Mouse (Mus musculus) MEL-GATA-1-ER (cell line): ENCODE data around the gene Map1b.

ENCODE experiments used
- DNase-seq: peaks from one replicate; pipeline ENCODE4 v3.0.0-alpha.2; 2012; ENCODE audit warnings: low read depth; ENCODE audit errors: extremely low read depth

Map1b gene

GRCm38 (mm10) chr13:99528456-99528855 lies 12.1 kb upstream of the Map1b start:
- DNase-seq = no peak

DNA sequence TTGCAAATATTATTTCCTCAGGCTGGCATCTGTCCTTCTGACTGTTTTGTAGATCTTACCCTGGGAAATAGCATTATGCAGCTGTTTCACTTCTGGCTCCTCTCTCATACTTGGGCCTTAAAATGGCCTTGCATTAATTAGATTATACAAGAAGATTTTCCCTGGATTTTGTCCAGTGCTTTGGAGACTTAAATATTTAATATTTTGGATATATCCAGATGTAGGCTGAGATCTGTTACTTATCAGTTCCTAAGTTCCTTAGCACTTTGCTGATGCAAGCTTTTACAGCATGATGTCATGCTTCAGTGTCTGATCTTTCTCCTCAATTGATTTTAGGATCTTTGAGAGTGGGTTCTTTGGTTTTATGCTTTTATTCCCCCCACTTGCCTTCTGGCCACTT lies 11.6 kb upstream of the Map1b start:
- DNase-seq = no peak

- no peak for DNase-seq
Observed at GRCm38 (mm10) chr13:99525491-99525890, 9.2 kb upstream of the Map1b start.

DNA sequence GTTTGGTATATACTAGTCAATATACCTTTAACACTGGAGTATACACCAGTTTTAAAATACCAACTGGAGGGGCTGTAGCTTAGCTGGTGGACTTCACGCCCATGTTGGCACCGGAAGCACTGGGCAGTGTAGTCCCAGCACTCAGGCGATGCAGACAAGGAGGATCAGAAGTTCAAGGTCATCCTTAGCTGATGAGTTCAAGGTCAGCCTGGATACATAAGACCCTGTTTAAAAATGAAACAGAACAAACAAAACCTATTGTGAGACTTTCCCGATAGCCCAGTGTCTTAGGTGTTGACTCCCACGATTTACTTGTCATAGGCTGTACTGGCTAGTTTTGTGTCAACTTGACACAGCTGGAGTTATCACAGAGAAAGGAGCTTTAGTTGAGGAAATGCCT lies 1.5 kb upstream of the Map1b start:
- no peak for DNase-seq

DNA sequence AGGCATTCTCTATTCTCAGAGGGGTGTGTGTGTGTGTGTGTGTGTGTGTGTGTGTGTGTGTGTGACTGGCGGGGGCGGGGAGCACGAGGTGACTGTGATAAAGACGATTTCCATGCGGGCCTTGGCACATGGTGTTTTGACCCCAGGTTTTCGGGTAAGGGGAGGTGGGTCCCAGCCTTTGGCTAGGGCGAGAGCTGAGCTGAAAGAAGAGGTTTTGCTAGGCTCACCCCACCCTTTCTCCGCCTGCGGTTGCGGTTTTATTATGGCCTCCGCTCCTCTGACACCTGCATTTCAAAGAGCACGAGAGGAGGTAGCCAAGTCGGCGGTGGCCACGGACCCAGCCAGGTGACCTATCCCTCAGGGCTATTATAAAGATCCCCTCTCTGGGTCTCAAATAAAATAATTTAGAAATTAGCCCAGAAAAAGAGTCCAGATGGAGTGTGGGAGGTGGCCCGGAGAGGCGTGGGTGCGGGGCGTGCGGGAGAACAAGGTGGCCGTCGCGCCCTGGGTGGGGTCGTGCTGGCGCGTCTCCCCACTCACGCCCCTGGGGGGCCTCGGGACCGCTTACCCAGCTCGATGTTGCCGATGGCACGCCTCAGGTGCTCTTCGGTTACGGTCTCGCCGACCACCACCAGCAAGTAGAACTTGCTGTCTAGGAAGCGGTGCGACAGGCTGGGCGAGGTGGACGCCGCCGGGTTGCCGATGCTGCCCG lies 448 bp downstream of the Map1b start:
- DNase-seq = no peak

DNA sequence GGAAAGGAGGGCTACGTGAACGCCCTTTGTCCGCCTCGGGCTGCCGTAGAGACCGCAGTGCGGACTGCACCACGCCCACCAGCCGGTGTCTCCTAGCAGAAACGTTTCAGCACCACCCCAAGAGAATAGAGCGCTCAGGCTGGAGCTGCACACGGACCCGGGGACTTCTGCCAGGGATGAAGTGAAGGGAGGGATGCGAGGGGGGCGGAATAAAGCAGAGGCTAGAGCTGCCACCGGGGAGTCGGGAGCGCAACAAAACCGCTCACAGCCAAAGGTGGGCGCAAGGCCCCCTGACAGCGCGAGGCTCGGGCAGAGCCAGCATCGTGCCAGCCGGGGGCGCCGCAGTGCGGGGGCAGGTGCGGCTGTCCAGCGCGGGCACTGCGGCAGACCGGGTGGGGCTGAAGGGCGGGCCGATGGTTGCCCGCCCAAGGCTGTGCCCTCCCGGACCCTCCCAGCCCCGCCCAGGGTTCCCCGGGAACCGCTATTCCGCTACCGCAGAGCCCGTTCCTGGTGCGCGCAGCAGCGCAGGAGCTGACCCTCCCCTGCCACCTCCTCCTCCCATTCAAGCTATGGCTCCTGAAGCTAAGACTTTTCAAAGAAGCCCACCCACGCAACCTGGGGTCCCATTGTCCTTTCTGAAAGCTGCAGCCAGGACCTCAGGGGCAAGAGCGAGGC lies 1.3 kb downstream of the Map1b start:
- no peak for DNase-seq

- no peak for DNase-seq
Observed at GRCm38 (mm10) chr13:99513990-99514389, 2.4 kb downstream of the Map1b start.

GRCm38 (mm10) chr13:99513138-99513537 lies 3.2 kb downstream of the Map1b start:
- DNase-seq = no peak

- DNase-seq = no peak
Observed at GRCm38 (mm10) chr13:99509896-99510295, 6.4 kb downstream of the Map1b start.

DNA sequence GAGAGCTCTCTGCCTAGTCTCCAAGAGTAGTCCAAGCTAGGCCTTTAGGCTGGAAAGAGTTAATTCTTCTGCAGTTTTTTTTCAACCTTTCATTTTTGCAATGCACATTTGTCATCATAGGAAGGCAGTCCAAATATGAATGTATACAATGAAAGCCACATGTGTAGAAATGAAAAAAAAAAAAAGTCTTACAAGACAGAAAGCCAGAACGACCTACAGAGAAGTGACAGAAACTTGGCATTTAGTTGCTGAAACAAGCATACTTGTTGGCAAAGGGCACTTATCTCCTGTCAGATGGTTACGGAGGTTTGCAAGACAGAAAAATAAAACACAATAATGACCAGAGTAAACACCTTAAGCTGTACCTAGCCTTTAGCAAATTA lies 9.8 kb downstream of the Map1b start:
- DNase-seq = no peak

- no peak for DNase-seq
Observed at GRCm38 (mm10) chr13:99505826-99506579, 10.3 kb downstream of the Map1b start.

DNA sequence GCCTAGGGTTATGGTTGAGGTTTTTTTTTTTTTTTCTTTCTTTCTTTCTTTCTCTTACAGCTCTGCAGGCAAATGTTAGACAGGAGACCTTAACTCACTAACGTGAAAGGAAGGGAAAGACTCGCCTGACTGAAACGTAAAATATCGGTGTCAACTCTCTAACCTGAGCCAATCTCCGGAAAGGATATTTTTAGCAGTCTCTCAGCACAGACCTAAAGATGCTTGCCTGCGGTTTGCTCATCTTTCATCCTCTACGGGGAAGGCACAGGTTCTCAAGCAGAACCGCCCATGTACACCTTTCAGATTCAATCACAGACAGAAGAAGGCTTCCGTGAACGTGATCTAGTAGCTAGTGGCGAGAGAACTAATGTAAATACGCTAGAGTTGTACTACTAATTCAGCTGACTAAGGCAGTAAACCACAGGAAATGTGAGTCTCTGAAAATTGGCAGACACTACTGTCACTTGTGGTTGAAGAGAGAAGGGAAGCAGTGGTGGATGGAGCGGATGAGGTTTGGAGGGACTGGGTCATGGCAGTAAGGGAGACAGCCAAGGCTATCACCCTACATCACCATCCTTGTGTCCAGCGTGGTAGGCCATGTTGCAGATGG lies 12.9 kb downstream of the Map1b start:
- no peak for DNase-seq

DNA sequence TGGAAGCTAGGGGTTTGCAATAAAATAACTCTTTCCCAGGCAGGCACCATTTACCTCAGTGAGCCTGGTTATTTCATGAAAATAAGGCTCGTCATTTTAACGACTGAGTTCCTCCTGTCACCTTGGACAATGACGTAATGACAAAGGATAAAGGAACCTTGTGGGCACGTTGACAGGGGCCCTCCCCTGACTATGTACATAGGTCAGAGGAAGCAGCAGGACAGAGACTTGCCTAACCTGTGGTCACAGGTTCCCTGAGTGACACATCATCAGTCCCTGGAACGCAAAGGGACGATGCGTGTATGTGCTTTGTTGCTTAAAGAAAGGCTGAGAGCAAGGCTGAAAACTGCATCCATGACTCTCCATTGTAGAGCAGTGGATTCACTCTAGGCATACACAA lies 13.4 kb downstream of the Map1b start:
- DNase-seq = no peak

GRCm38 (mm10) chr13:99502126-99502744 lies 14.1 kb downstream of the Map1b start:
- DNase-seq = no peak

DNA sequence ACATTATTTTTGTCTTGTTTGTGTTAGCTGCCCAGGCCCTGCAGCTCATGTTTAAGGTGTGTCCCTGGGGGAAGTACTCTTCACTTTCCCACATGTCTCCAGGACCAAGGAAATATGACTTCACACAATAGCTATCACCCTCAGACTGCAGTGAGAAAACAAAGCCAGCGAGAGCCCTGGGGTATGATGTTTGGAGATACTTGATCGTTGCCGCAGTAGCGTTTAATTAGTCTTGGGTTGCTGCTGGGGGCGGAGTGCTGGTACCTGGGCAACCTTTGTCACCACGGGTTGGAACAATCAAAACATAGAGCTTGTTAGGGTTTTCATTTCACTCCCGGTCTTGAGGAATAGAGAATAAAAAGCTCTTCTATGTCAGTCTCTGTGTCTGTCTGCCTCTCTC lies 14.9 kb downstream of the Map1b start:
- DNase-seq = no peak

- DNase-seq = no peak
Observed at GRCm38 (mm10) chr13:99500609-99501008, 15.7 kb downstream of the Map1b start.

DNA sequence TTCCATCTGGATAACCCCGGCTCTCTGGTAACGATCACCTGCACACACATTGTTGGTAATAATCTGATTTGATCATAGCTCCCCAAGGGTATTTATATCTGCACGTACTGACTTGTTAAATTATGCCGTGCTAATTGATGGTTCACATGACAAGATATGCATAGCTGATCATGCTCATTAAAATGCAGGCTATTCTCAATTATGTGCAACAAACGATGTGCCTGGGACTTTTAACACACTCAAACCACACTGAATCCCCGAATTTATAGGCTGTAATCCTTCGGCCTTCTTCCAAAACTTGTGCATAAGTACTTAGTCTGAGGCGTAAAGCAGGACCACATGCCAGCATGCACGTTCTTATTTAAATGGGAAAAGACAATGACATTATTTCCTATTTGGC lies 16.6 kb downstream of the Map1b start:
- no peak for DNase-seq

DNA sequence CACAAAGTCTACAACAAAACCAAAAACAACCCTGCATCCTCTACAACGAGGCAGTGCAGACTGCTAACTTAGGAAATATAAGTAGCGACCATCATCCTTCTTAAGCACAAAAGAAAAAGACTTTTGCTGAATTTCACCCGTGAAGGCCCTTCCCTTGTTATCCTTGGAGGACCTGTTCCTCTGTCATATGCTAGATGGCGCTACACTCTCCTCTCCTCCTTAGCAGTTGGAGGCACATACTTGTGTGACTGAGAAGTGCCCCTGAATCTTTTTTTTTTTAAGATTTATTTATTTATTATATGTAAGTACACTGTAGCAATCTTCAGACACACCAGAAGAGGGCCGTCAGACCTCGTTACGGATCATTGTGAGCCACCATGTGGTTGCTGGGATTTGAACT lies 20.2 kb downstream of the Map1b start:
- DNase-seq = no peak

GRCm38 (mm10) chr13:99494416-99494815 lies 21.9 kb downstream of the Map1b start:
- no peak for DNase-seq

DNA sequence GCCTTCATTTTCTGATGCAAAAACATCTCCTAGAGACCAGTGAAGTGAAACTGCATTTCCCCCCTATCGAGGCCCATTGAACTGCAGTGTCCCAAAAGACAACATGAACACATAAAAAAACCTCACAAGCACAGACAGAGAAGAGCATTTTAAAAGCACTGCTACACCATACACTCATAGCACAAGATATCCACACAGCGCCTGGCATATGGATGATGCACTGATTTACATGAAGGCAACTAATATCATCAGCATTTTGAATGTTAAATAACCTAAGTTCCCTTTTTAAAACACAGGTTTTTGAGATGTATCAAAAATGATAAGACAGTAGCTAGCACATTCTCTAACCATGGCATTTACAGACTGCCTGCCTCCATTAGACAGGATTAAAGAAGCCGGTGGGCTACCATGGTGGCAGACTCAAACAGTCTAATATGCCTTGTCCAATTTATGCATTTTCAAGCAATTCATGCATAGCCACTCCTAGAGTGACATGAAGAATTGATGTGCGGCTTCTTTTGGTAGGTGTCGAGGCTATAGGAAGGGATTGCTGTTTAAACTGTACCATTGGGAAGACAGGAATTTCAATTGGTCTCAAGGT lies 22.9 kb downstream of the Map1b start:
- DNase-seq = no peak

DNA sequence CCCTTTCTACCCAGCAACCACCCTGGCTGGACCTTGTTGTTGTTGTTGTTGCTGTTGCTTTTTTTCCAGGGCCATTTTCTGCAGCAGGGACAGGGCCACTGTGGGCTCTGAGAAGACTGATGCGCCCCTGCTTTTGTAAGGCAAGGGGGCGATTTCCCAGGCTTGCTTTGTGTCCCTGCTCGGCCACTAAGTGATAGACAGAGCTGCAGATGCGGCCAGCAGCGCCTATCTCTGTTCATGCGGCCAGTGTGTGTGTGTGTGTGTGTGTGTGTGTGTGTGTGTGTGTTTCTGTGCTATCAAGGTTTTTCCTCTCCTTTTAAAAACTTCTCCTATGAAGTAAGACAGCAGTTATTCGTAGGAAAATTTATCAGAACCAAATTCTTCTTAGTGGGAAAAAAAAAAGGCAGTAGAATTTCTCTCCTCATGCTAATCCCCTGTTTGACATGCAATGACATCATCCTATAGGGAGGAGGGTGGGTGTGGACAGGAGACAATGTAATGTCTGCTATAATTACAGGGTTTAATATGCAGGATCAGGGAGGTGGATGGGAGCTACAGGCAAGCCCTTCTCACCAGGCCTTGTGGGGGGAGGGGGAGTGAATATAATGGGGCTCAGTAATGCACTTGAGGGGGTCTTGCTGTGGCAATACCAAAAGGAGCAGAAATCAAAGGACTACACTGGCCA lies 23.6 kb downstream of the Map1b start:
- DNase-seq = no peak
